Mouse (Mus musculus) C2C12 (cell line): Measurements from ENCODE around the gene Fancd2os.

Experiments
- CTCF ChIP-seq: IDR thresholded peaks from one replicate; pipeline ENCODE4 v1.5.1; 2011; ENCODE audit not compliant: control insufficient read depth, insufficient read depth, insufficient read length
- FOSL1 ChIP-seq: IDR thresholded peaks from one replicate; pipeline ENCODE4 v1.8.0; 2011; ENCODE audit warnings: mild to moderate bottlenecking, low read length; ENCODE audit not compliant: poor library complexity, insufficient read depth, severe bottlenecking
- MYOG ChIP-seq: IDR thresholded peaks from one replicate; pipeline ENCODE4 v1.6.1; 2011; ENCODE audit not compliant: control insufficient read depth, insufficient read length; ENCODE audit errors: extremely low read depth
- USF1 ChIP-seq: IDR thresholded peaks from one replicate; pipeline ENCODE4 v1.6.1; 2011; ENCODE audit warnings: low read depth, mild to moderate bottlenecking, control low read depth, moderate library complexity

DNA sequence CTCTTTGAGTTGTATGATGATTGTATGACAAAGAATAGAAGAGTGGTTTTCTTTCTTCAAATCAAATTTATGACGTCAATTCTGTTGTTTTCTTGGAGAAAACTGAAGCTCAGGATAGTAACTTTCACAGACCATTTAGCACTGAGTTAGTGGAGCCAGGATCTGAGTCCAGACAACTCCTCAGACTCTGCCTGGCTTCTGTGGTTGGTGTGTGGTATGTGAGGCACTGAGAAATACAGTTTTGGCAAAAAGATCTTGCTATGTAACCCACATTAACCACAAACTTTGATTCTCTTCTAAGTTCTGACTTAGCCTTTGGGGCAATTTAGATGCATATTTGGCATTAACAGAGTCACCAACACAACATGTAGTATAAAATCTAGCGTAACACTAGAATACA is 7.9 kb downstream of the Fancd2os start:
- TF ChIP-seq FOSL1 (no peak), CTCF (no peak), USF1 (no peak), MYOG (no peak)
